Mouse (Mus musculus) cerebellum, postnatal 4 days (tissue): ENCODE measurements around the gene Idh3a.
"Not testable (repeated sequence)": the region's sequence is repeated elsewhere in the genome, so short reads cannot be mapped to it uniquely, and the experiment has no call there.

ENCODE experiments used
- DNase-seq, 2 experiments: peaks; one replicate each; pipeline ENCODE4 v3.0.0; 2022; ENCODE audit warnings: low spot score in 2 of 2, mixed read lengths in 1 of 2

Gene Idh3a

DNA sequence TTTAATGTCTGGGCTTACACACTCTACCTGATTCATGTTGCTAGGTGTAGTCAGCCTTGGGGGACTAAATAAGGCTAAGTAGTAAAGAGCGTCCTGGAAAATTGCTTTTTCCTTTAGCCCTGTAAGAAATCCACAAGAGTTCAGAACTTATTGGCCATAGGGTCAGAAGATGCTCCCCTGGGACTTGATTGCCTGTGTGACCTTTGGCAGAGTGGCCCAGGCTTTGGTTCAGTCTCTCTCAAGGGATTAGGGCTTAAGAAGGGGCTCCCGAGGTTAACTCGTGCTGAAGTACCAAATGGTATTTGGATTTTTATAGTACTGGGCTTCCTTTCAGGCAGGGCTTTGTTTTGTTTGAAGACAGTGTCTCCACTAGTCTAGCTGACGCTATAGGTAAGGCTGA, 1.7 kb downstream of the Idh3a start:
- no peak for DNase-seq

DNA sequence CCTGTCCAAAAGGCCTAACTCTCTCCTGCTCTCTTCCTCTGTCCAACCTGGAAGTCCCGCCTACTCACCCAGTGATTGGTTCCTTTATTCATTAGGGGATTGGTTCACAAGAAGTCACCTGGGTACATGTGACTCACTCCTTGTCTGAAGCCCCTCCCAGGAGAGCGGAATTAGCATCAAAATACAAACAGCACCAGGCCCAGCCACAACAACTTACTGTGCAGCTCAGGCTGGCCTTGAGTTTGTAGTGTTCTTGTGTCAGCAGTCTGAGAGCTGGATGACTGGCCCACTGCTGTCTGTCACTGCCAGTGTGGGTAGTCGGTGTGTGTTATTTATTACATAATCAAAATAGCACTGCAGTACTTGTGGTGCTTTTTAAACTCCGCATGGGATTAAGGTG, 7.5 kb downstream of the Idh3a start:
- not testable (repeated sequence) for DNase-seq

DNA sequence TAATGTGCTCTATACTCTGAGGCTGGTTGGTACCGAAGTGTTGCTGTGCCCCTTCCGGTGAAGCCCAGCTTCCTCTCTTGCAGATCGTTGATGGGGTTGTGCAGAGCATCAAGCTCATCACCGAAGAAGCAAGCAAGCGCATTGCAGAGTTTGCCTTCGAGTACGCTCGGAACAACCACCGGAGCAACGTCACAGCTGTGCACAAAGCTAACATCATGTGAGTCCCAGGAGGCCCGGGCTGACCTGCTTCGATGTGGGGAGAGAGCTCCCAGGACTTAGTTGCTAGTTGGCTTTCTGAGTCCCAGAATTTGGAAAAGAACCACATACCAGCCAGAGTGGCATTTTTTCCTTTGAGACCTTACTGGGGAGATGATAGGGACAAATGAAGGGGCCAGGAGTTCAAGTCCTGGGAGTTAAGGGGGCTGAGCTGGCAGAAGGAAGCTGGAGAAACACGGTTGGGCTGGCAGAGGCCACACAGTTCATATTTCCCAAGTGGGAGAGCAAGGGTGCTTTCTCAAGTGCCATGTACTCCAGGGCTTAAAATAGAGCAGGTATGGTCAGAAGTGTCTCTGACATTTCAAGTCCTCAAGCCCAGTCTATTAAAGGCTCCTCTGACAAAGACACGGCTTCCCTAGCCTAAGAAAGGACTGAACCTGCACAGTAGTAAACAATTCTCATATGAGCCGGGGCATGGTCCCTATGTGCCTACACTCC, 10.8 kb downstream of the Idh3a start:
- DNase-seq = no peak

DNA sequence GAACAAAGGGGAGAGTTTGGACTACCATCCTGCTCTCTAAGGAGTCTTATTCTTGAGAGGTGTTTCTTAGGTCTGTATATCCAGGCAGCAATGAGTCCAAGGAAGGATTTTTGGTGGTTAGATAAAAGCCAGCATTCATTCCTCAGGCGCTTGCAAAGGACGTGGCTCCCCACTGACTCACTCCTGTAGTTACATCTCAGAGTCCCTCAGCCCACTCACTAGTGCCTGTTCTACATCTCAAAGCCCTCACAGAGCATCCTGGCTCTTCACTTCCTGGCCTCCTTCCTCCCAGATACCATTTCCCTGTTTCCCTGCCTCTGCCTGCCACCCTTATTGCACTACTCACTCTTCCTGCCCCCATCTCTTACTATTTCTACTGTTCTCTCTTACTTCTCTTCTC, 16.3 kb downstream of the Idh3a start:
- no peak for DNase-seq

DNA sequence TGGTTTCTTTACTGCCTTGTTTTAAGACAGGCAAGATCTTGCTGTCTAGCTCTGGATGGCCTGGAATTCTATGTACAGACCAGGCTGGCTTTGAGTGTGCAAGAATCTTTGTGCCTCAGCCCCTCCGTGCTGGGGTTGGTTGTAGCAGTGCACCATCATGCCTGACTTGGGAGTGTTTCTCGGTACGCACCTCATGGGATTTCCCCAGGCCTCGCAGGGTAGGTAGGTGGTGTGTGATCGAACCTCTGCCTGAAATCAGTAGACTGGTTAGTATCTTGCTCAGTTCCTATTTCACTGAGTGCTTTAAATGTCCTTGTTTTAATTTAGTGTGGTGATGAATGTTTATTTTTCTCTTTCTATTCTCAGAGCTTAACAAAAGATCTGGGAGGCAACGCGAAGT, 16.8 kb downstream of the Idh3a start:
- no peak for DNase-seq

DNA sequence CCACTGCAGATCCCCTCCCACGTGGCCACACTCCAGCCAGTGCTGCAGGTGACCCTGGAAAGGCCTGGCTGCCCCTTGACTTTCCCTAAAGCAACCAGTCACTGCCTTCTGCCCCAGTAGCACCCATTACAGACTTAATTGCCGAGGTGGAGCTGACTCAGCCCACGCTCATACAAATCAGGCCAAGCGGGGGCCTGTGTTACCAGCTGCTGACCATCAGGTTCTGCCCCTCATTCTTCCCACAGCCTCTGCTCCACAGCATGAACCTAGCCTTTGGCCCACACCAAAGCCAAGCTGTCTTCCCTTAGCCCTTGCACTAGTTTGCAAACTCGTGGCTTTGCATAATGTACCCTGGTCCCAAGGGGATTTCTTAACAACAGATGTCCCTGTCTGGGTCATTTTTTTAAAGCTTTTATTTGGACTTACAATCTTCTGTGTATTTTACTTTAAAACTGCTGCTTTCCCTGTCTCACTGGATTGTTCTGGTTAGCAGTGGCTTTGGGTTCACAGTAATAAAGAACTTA, 18.1 kb downstream of the Idh3a start:
- DNase-seq = no peak

DNA sequence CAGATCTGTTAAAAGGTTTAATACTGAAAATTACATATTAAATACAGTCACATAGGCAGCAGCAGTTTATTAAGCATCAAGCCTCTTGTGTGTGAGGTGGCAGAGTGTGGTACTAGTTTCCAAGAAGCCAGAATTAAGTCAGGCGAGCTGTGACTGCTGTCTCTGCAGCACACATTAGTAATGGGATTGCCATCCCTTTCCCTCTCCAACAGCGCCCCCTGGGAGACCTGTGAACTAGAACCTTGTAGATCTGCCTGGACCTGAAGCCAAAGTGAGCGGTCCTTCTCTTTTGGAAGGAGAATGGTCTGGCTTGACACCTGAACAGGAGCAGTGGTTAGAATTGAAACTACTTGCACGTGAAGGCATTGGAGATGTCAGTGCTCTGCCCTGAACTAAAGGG, 18.8 kb downstream of the Idh3a start:
- peak; percentile 36 to 63 for DNase-seq

DNA sequence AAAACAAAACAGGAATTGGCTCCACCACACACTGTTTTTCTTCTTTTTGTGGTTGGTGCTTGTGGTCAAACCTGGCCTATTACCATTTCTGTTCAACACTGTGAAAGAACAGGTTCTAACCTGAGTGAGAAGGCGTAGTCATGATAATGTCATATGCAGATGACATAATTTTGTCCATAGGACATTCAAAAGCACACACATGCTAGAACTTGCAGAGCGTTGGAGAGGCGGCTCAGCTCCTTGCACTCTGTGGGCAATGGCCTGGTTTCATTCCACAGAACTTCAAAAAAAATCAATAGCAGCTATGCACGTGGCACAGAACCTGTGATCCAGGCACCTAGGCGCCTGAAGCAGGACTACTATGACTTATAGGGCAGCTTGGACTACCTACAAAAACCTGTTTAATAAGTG, 26.7 kb downstream of the Idh3a start:
- DNase-seq = no peak

GRCm38 (mm10) chr9:54614182-54614850, 28.2 kb downstream of the Idh3a start:
- DNase-seq = peak in 1 of 2 experiments; percentile 13

GRCm38 (mm10) chr9:54627240-54627639, 41.1 kb downstream of the Idh3a start:
- DNase-seq = no peak

GRCm38 (mm10) chr9:54628752-54629151, 42.6 kb downstream of the Idh3a start:
- DNase-seq = no peak

GRCm38 (mm10) chr9:54629613-54630261, 43.6 kb downstream of the Idh3a start:
- DNase-seq = peak in 1 of 2 experiments; percentile 10

- no peak for DNase-seq
Observed at GRCm38 (mm10) chr9:54630905-54631304, 44.8 kb downstream of the Idh3a start.

DNA sequence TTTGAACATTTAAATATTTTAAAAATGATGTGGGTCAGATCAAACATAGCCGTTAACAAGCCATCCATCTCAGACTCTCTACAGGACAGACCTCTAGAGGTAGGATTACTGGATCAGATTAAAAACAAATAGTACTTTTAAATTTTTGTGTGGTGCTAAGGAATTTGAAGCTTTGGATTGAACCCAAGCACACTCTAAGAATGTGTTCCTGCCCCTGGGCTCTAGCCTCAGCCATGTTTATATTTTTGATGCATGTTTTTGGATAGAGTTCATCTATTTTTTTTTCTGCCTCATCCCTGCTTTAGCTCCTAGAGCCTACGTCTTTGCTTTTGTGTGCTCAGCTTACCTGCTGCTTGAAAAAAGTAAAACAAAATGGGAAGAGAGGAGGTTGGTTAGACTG, 47.3 kb downstream of the Idh3a start:
- DNase-seq = no peak

DNA sequence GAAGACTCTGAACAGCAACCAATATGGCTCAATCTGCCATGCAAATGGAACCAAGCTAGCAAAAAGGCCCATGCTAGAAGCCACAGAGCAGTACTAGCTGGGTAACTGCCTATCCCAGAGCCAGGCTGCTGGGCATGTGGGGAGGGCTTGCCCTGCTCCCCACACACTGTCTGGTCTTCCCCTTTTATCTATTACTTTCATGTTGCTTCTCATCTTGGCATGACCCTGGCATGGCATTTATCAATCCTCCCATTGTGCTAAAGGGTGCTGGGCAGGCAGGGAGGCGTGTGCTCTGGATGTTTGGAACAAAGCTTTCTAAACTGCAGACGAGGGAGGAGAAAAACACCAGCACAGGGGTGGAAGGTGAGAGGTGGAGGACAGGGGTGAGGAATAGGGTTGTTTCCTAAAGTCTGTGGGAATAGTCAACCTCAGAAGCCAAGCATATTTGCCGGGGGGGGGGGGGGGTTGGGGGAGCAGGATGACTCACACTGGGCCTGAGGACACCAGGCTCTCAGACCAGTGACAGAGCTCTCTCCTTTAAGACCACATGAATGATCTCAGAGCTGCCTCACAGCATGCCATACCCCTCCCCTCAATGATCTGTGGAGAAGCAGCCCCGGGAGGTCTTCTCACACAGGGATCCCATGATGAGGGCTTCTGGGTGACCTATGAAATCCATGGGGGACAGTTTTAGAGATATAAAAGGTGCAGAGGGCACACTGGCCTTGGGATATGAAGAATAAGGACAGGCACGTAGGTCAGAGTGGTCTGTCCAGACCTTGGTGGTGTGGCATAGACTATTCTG, 51.6 kb downstream of the Idh3a start:
- DNase-seq = no peak

GRCm38 (mm10) chr9:54639192-54639591, 53.1 kb downstream of the Idh3a start:
- no peak for DNase-seq

GRCm38 (mm10) chr9:54641548-54641947, 55.4 kb downstream of the Idh3a start:
- DNase-seq = no peak

DNA sequence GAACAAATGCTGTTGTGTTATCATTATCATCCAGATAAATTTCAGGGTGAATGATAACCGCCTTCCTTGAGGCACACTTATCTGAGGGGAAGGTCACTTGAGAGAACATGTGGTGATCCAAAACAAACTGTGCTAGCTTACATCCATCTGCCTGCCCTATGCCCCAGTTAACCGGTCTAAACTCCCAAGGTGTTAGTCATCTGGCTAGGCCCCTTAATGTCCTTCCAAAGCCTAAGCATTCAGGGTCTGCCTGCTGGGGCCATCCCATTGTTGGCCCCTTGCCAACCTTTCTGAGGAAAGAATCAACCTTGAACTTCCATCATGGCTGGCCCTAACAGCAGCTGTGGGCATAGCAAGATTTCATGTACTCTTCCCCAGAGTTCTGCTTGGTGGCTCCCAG, 56.0 kb downstream of the Idh3a start:
- no peak for DNase-seq

- no peak for DNase-seq
Observed at GRCm38 (mm10) chr9:54642556-54642955, 56.4 kb downstream of the Idh3a start.

DNA sequence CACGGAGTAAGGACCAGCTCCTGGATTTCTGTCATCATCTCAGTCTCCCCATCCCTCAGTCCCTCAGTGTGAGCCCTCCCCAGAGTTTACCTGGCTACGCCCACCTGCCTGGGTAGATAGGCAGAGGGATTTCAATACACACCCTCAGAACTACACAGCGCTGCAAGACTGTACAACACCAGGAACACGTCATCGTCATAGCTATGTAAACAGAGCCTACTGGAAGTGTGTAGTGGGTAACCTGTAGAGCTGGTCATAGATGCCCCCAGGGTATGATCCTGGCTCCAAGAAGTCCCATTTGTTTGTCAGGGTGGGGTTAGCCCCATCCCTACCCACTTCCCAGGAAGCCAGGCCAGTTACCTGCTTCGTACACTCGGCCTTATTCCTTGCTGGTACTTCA, 57.0 kb downstream of the Idh3a start:
- DNase-seq = no peak

DNA sequence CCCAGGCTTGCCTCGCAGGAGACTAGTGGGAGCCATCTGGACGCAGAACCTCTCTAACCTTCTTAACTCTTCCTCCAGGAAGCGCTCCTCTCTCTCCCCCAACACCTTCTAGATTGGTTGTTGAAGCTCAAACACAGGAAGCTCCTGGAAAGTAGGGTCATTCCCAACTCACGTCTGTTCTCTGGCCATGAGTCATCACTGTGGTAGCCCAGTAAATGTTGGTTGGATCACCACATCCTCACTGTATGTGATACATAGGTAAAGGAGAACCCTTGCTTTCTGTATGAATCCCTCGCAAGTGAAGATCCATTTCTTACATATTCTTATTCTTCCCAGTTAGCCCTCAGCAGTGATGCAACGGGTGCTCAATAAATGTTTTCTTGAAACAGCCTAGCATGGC, 59.4 kb downstream of the Idh3a start:
- DNase-seq = no peak

GRCm38 (mm10) chr9:54646252-54646651, 60.1 kb downstream of the Idh3a start:
- DNase-seq = no peak
